Mouse (Mus musculus) urinary bladder, postnatal 10 days (tissue): ENCODE measurements around the gene Slc24a3.

Experiments
- DNase-seq: peaks from one replicate; pipeline ENCODE4 v3.0.0; 2022; ENCODE audit warnings: low spot score

Slc24a3 gene

GRCm38 (mm10) chr2:145438336-145438735, 270.8 kb downstream of the Slc24a3 start:
- DNase-seq: no peak

- DNase-seq: no peak
Observed at GRCm38 (mm10) chr2:145439755-145440154, 272.2 kb downstream of the Slc24a3 start.

- no peak for DNase-seq
Observed at GRCm38 (mm10) chr2:145457106-145457747, 289.7 kb downstream of the Slc24a3 start.

- DNase-seq: no peak
Observed at GRCm38 (mm10) chr2:145460854-145461423, 293.4 kb downstream of the Slc24a3 start.

GRCm38 (mm10) chr2:145462253-145462652, 294.7 kb downstream of the Slc24a3 start:
- DNase-seq: no peak

GRCm38 (mm10) chr2:145468701-145469325, 301.3 kb downstream of the Slc24a3 start:
- DNase-seq: no peak

GRCm38 (mm10) chr2:145477484-145477883, 309.9 kb downstream of the Slc24a3 start:
- DNase-seq: no peak

- DNase-seq: no peak
Observed at GRCm38 (mm10) chr2:145479676-145480075, 312.1 kb downstream of the Slc24a3 start.

GRCm38 (mm10) chr2:145500231-145500630, 332.7 kb downstream of the Slc24a3 start:
- DNase-seq: no peak

GRCm38 (mm10) chr2:145501472-145501871, 333.9 kb downstream of the Slc24a3 start:
- DNase-seq: no peak

GRCm38 (mm10) chr2:145507702-145508101, 340.1 kb downstream of the Slc24a3 start:
- DNase-seq: no peak

GRCm38 (mm10) chr2:145510650-145511225, 343.2 kb downstream of the Slc24a3 start:
- DNase-seq: no peak

GRCm38 (mm10) chr2:145515956-145516355, 348.4 kb downstream of the Slc24a3 start:
- no peak for DNase-seq

- no peak for DNase-seq
Observed at GRCm38 (mm10) chr2:145517346-145517745, 349.8 kb downstream of the Slc24a3 start.

- no peak for DNase-seq
Observed at GRCm38 (mm10) chr2:145522017-145522416, 354.5 kb downstream of the Slc24a3 start.

GRCm38 (mm10) chr2:145523381-145523780, 355.8 kb downstream of the Slc24a3 start:
- DNase-seq: no peak

GRCm38 (mm10) chr2:145527151-145527550, 359.6 kb downstream of the Slc24a3 start:
- no peak for DNase-seq

GRCm38 (mm10) chr2:145530941-145531353, 363.4 kb downstream of the Slc24a3 start:
- no peak for DNase-seq

GRCm38 (mm10) chr2:145533086-145533485, 365.5 kb downstream of the Slc24a3 start:
- no peak for DNase-seq

- DNase-seq: no peak
Observed at GRCm38 (mm10) chr2:145535307-145535706, 367.8 kb downstream of the Slc24a3 start.

GRCm38 (mm10) chr2:145535774-145536173, 368.2 kb downstream of the Slc24a3 start:
- no peak for DNase-seq

- no peak for DNase-seq
Observed at GRCm38 (mm10) chr2:145536986-145537385, 369.4 kb downstream of the Slc24a3 start.

GRCm38 (mm10) chr2:145541695-145542094, 374.1 kb downstream of the Slc24a3 start:
- DNase-seq: no peak
